Mouse (Mus musculus) lung, postnatal 0 days (tissue): ENCODE measurements around the gene Gm5136. TPM values are rescaled to one million over a fixed set of nuclear protein-coding genes. Genes with fewer than 3 reads are reported as not detected.

Source experiments
- ATAC-seq: fragments of 200-750 bp; cut with Nextera tagmentation; 2 replicates; pipeline ENCODE4 v1.8.0; 2017; ENCODE audit warnings: moderate library complexity
- DNase-seq: peaks from one replicate; pipeline ENCODE4 v3.0.0-alpha.2; 2016; ENCODE audit warnings: low spot score
- H3K27ac ChIP-seq: fragments of 300-500 bp; sonication (generic); 2 replicates; pipeline ENCODE4 v1.5.1; 2014; ENCODE audit warnings: antibody characterized with exemption, mild to moderate bottlenecking, low read length, mixed read lengths
- H3K27me3 ChIP-seq: fragments of 300-500 bp; sonication (generic); replicated peaks from 2 replicates; pipeline ENCODE4 v1.6.1; 2014; ENCODE audit warnings: low read length, mixed read lengths; ENCODE audit not compliant: insufficient read depth
- H3K36me3 ChIP-seq: fragments of 300-500 bp; sonication (generic); 2 replicates; pipeline ENCODE4 v1.6.1; 2014; ENCODE audit warnings: low read length, mixed read lengths; ENCODE audit not compliant: insufficient read depth
- H3K4me1 ChIP-seq: fragments of 300-500 bp; sonication (generic); 2 replicates; pipeline ENCODE4 v1.6.1; 2014; ENCODE audit warnings: antibody characterized with exemption, low read depth, low read length, mixed read lengths; ENCODE audit not compliant: insufficient read depth
- H3K4me2 ChIP-seq: fragments of 300-500 bp; sonication (generic); replicated peaks from 2 replicates; pipeline ENCODE4 v1.6.1; 2014; ENCODE audit warnings: low read depth, mild to moderate bottlenecking, low read length, moderate library complexity, mixed read lengths
- H3K4me3 ChIP-seq: fragments of 300-500 bp; sonication (generic); 2 replicates; pipeline ENCODE4 v1.5.1; 2014; ENCODE audit warnings: low read depth, low read length
- H3K9ac ChIP-seq: fragments of 300-500 bp; sonication (generic); replicated peaks from 2 replicates; pipeline ENCODE4 v1.6.1; 2014; ENCODE audit warnings: low read depth, mild to moderate bottlenecking
- H3K9me3 ChIP-seq: fragments of 300-500 bp; sonication (generic); 2 replicates; pipeline ENCODE4 v1.6.1; 2016; ENCODE audit warnings: low read length, mixed read lengths
- CTCF ChIP-seq: IDR thresholded peaks from 2 replicates; pipeline ENCODE4 v1.5.1; 2016; ENCODE audit warnings: antibody characterized with exemption, mild to moderate bottlenecking
- EP300 ChIP-seq: IDR thresholded peaks from 2 replicates; pipeline ENCODE4 v1.6.1; 2016; ENCODE audit warnings: antibody characterized with exemption, mild to moderate bottlenecking, control low read depth
- WGBS: fragments of 180-500 bp; shearing (Covaris S2); extraction: QIAGEN DNeasy Blood & Tissue Kit; methylation state at CpG from one replicate; pipeline ENCODE4 v1.1.7; 2014; 5-methylcytosine and 5-hydroxymethylcytosine counted together
- polyA plus RNA-seq: library from polyadenylated mRNA; unstranded; fragments of >200 nt; fragmentation: Nextera tagmentation; extraction: Ambion mirVana; gene quantifications from 2 replicates; pipeline ENCODE4 v1.2.1, GENCODE M21; 2015

The Gm5136 gene
- polyA plus RNA-seq, 1 experiment from 2014 or later, result not detected

DNA sequence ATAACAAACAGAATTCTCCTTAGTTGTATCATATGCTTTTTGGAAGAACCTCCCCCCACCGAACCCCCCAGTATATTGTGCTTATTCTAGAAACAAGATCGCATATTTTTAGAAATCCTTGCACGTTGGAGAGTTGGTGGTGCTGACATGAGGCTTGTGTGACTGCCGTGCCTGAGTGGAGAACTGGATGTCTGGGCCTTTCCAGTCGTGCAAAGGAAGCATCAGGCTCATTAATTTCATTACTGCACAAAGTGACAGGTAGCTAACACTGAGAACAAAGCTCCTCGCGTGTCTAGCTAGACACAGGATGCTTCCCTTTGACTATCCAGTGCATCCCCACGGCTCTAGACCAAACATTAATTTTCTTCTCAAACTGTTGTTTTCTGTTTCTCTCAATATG lies 47.1 kb downstream of the Gm5136 start:
- TF ChIP-seq EP300 (no peak), CTCF (no peak)
- Histone ChIP-seq H3K4me3 (no peak overlapping the region), H3K9me3 (no peaks in the 10 kb centered on the region), H3K9ac (no peak overlapping the region), H3K4me1 (no peaks in the 10 kb centered on the region), H3K27me3 (no peaks in the 10 kb centered on the region), H3K27ac (no peak overlapping the region), H3K36me3 (no peaks in the 10 kb centered on the region), H3K4me2 (no peak overlapping the region)
- 46% methylated on average over 8 of the region's 8 CpGs for WGBS
- no peak for ATAC-seq
- DNase-seq, result no peak

GRCm38 (mm10) chr10:108652066-108652465 lies 47.9 kb downstream of the Gm5136 start:
- DNase-seq (no peak), ATAC-seq (no peak)
- Histone ChIP-seq H3K36me3 (no peaks in the 10 kb centered on the region), H3K9ac (no peak overlapping the region), H3K4me2 (no peak overlapping the region), H3K4me3 (no peak overlapping the region), H3K27ac (no peak overlapping the region), H3K27me3 (no peaks in the 10 kb centered on the region), H3K9me3 (no peaks in the 10 kb centered on the region), H3K4me1 (no peaks in the 10 kb centered on the region)
- WGBS, result 65% methylated on average over 8 of the region's 8 CpGs
- TF ChIP-seq CTCF, result no peak
- TF ChIP-seq EP300, result no peak

DNA sequence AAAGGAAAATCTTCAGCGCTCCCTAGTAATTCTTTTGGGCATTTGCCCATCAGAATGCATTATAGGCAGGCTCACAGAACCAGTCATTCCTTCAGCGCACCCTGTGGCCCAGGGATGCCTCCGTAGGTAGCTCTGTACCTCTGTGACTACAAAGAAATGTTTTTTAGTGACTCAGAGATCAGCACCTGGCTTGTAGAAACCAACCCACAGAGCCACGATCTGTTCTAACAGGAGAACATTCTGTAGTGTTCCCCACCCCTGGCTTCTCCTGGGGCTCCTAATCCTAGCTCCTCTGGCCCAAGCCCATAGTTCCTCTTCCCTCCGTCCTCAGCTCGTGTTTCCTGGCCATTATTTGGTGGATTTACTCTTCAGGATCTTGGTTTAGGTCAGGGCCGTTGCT lies 50.8 kb downstream of the Gm5136 start:
- Histone ChIP-seq H3K36me3 (no peaks in the 10 kb centered on the region), H3K9me3 (no peaks in the 10 kb centered on the region), H3K9ac (no peak overlapping the region), H3K4me2 (no peak overlapping the region), H3K27ac (no peak overlapping the region), H3K4me3 (no peak overlapping the region), H3K4me1 (no peaks in the 10 kb centered on the region), H3K27me3 (no peaks in the 10 kb centered on the region)
- TF ChIP-seq EP300, result no peak
- TF ChIP-seq CTCF, result no peak
- DNase-seq, result no peak
- no peak for ATAC-seq
- whole genome bisulfite sequencing, result 71% methylated on average over 7 of the region's 7 CpGs
